ENCODE assay signal across 15 mouse cellular contexts in the genomic region with DNA sequence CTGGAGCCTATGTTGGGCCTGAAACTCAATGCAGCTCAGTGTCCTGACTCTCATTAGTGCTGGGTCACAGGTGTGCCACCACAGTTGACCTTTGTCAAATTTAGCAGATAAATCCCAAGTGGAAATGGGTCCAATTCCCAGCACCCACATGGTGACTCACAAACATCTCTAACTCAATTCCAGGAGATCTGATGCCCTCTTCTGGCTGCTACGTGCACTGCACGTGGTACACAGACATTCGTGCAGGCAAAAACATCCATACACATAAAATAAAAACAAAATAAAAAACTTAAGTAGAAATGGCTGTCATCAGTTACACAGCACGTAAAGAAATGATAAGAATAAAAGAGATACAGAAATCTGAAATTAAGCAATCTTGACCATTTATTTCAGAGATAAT. TPM values are rescaled to one million over a fixed set of nuclear protein-coding genes. Genes with fewer than 3 reads are reported as not detected.
DNase-seq lines count a peak whose midpoint lies in the region; ATAC-seq and TF ChIP-seq lines count a peak whose summit lies in the region.
"Had no signal": no experiment of that assay in that cellular context is flagged by ENCODE, and none has a peak within 500 bp of the region (broad histone marks: within the 10 kb centered on the region; RNA-seq: fewer than 3 reads in every experiment).

No protein-coding gene starts in this region.

- H3K4me1 ChIP-seq in cerebellum, adult 2 months (ENCODE audit: control insufficient read depth, insufficient read depth, low read length) = peaks cover 6% of the 10 kb centered on the region
- H3K4me1 ChIP-seq in lung, embryonic 14.5 days (ENCODE audit: insufficient read depth) = no peaks in the 10 kb centered on the region
- peaks cover 11 to 18% of the 10 kb centered on the region in 2 experiments for H3K4me1 ChIP-seq in ES-E14 (ENCODE audit: control insufficient read depth in 2 of 2, insufficient read depth in 2 of 2, low read length in 2 of 2, poor library complexity in 1 of 2)
- H3K4me1 ChIP-seq in liver, embryonic 13.5 days (replicated peaks) = peaks cover 70% of the 10 kb centered on the region

- no peak for TF ChIP-seq POLR2A in cerebellum, adult 2 months (IDR thresholded peaks at IDR 0.05; ENCODE audit: borderline replicate concordance, insufficient read depth, low read length)

- DNase-seq in cerebellum, adult 2 months = no peak
- no peak for DNase-seq in cerebellum, postnatal 4 days (ENCODE audit: low spot score in 2 of 2)
- DNase-seq in lung, embryonic 14.5 days = peak; percentile 26
- DNase-seq in lung, postnatal 25 days (ENCODE audit: low spot score) = no peak
- no peak for DNase-seq in ES-E14 (ENCODE audit: low read depth, low spot score)
- no peak for DNase-seq in liver, embryonic 13.5 days
- DNase-seq in urinary bladder, postnatal 36 days (ENCODE audit: low spot score in 2 of 2) = no peak
- DNase-seq in cerebellum, adult 11 months = no peak
- DNase-seq: adrenal gland, adult 2 months; cerebellum, adult 11-12 months; kidney, postnatal 14 days; left cerebral cortex, postnatal 4 days had no signal

- no peak for ATAC-seq in lung, embryonic 14.5 days (ENCODE audit: insufficient read depth)
- ATAC-seq in liver, embryonic 13.5 days (ENCODE audit: low read depth) = no peak

- in situ Hi-C loops in ES-E14 (cut with MboI; ENCODE audit: low sequenced_read_pairs in 2 of 2, unreplicated experiment in 2 of 2) = no loop called here

- no peaks in the 10 kb centered on the region for H3K36me3 ChIP-seq in lung, embryonic 14.5 days (ENCODE audit: insufficient read depth)
- H3K36me3 ChIP-seq in ES-E14 (ENCODE audit: control insufficient read depth, insufficient read depth, low read length, poor library complexity, severe bottlenecking) = no peaks in the 10 kb centered on the region
- H3K36me3 ChIP-seq in liver, embryonic 13.5 days = peaks cover 39% of the 10 kb centered on the region
- H3K36me3 ChIP-seq: embryonic facial prominence, embryonic 12.5 days; hindbrain, embryonic 12.5 days had no signal

- H3K27ac ChIP-seq in cerebellum, adult 2 months (ENCODE audit: insufficient read depth, low read length) = no peak overlapping the region
- H3K27ac ChIP-seq in lung, embryonic 14.5 days (ENCODE audit: low read depth) = no peak overlapping the region
- no peak overlapping the region for H3K27ac ChIP-seq in ES-E14 (ENCODE audit: insufficient read depth, low read depth, low read length, poor library complexity, severe bottlenecking)
- H3K27ac ChIP-seq in liver, embryonic 13.5 days = peak overlapping the region; percentile 35
- H3K27ac ChIP-seq: embryonic facial prominence, embryonic 12.5 days; hindbrain, embryonic 12.5 days had no signal

- peak; percentile 31; the same call in 1 of the 2 replicates for TF ChIP-seq CTCF in cerebellum, adult 2 months (IDR thresholded peaks at IDR 0.05; ENCODE audit: borderline replicate concordance, insufficient read depth, low read depth, low read length)
- peak; percentile 33 for TF ChIP-seq CTCF in lung, embryonic 14.5 days (IDR thresholded peaks at IDR 0.05; ENCODE audit: low read depth)

- H3K9me3 ChIP-seq in lung, embryonic 14.5 days (ENCODE audit: low read depth, low read length) = no peaks in the 10 kb centered on the region
- no peaks in the 10 kb centered on the region for H3K9me3 ChIP-seq in ES-E14 (ENCODE audit: control insufficient read depth, insufficient read depth, low read depth, low read length)
- no peaks in the 10 kb centered on the region for H3K9me3 ChIP-seq in liver, embryonic 13.5 days (replicated peaks)
- H3K9me3 ChIP-seq: embryonic facial prominence, embryonic 12.5 days; hindbrain, embryonic 12.5 days had no signal

- H3K9ac ChIP-seq in lung, embryonic 14.5 days = no peak overlapping the region
- no peak overlapping the region for H3K9ac ChIP-seq in ES-E14 (ENCODE audit: insufficient read depth, low read depth, low read length, poor library complexity, severe bottlenecking)
- no peak overlapping the region for H3K9ac ChIP-seq in liver, embryonic 13.5 days
- H3K9ac ChIP-seq: embryonic facial prominence, embryonic 12.5 days; hindbrain, embryonic 12.5 days had no signal

- H3K4me3 ChIP-seq in cerebellum, adult 2 months (replicated peaks; ENCODE audit: insufficient read depth, low read depth, low read length) = no peak overlapping the region
- no peak overlapping the region for H3K4me3 ChIP-seq in lung, embryonic 14.5 days (ENCODE audit: low read depth, low read length)
- no peak overlapping the region for H3K4me3 ChIP-seq in ES-E14 (ENCODE audit: insufficient read depth in 1 of 2, low read depth in 1 of 2, low read length in 2 of 2, poor library complexity in 1 of 2, severe bottlenecking in 1 of 2)
- H3K4me3 ChIP-seq in liver, embryonic 13.5 days (replicated peaks) = no peak overlapping the region
- H3K4me3 ChIP-seq: embryonic facial prominence, embryonic 12.5 days; hindbrain, embryonic 12.5 days had no signal

- H3K4me2 ChIP-seq in lung, embryonic 14.5 days = no peak overlapping the region
- H3K4me2 ChIP-seq in liver, embryonic 13.5 days = no peak overlapping the region
- H3K4me2 ChIP-seq: embryonic facial prominence, embryonic 12.5 days; hindbrain, embryonic 12.5 days had no signal

- 97% methylated on average over 4 of the region's 4 CpGs for WGBS in cerebellum, adult 2 months
- 91% methylated on average over 4 of the region's 4 CpGs for WGBS in lung, embryonic 14.5 days
- 87% methylated on average over 4 of the region's 4 CpGs for WGBS in liver, embryonic 13.5 days (ENCODE audit: insufficient replicate concordance)

- no peaks in the 10 kb centered on the region for H3K27me3 ChIP-seq in cerebellum, adult 2 months (ENCODE audit: control insufficient read depth, insufficient read depth, low read length)
- no peaks in the 10 kb centered on the region for H3K27me3 ChIP-seq in lung, embryonic 14.5 days (ENCODE audit: insufficient read depth, low read length)
- H3K27me3 ChIP-seq in liver, embryonic 13.5 days = no peaks in the 10 kb centered on the region
- H3K27me3 ChIP-seq: embryonic facial prominence, embryonic 12.5 days; hindbrain, embryonic 12.5 days had no signal

TF ChIP-seq in ES-E14, 5 proteins besides CTCF, POLR2A, EP300 and RAD21:
- TF ChIP-seq MAFK (IDR thresholded peaks at IDR 0.05; ENCODE audit: insufficient read depth, low read depth, low read length) (no peak), HCFC1 (IDR thresholded peaks at IDR 0.05; ENCODE audit: borderline replicate concordance, insufficient read depth, low read length) (no peak), CHD2 (IDR thresholded peaks at IDR 0.05; ENCODE audit: low read depth, low read length) (no peak), ZC3H11A (IDR thresholded peaks at IDR 0.05; ENCODE audit: borderline replicate concordance, low read depth, low read length) (0 out of 2 replicates have a peak, but pooled peaks have one; percentile 28), ZNF384 (IDR thresholded peaks at IDR 0.05; ENCODE audit: low read depth, low read length) (no peak)

RNA-seq across cellular contexts. Expression of gene Gm10300, which starts 51.9 kb away (rescaled TPM):
- polyA plus RNA-seq in cerebellum, adult 2 months (2012; rRNA removed) = 0.15 and 0.24 TPM in 2 replicates
- 0.08 and 0.11 TPM in 2 replicates for polyA plus RNA-seq in lung, embryonic 14.5 days (2014; fragmentation: Nextera tagmentation; extraction: Ambion mirVana)
- total RNA-seq in ES-E14 (2012; rRNA removed) = 0.11 TPM in 1 of 2 replicates, not detected in the other
- polyA plus RNA-seq in liver, embryonic 13.5 days (2015; fragmentation: Nextera tagmentation; extraction: Ambion mirVana) = 0.39 and 0.63 TPM in 2 replicates
- total RNA-seq: left cerebral cortex, postnatal 4 days had no signal
- polyA plus RNA-seq: embryonic facial prominence, embryonic 12.5 days; neural tube, embryonic 11.5 days had no signal

RNA-seq across cellular contexts. Expression of gene Epb41, which starts 52.5 kb away (rescaled TPM):
- polyA plus RNA-seq in cerebellum, adult 2 months (2012; rRNA removed) = 174 and 192 TPM in 2 replicates
- 79.1 and 86.3 TPM in 2 replicates for polyA plus RNA-seq in lung, embryonic 14.5 days (2014; fragmentation: Nextera tagmentation; extraction: Ambion mirVana)
- total RNA-seq in ES-E14 (2012; rRNA removed) = 16.3 and 19.5 TPM in 2 replicates
- polyA plus RNA-seq in liver, embryonic 13.5 days (2015; fragmentation: Nextera tagmentation; extraction: Ambion mirVana) = 147 and 193 TPM in 2 replicates
